23 mouse cellular contexts compared by ENCODE assay signal in genomic region chr15:93253172-93253571, GRCm38 (mm10). TPM values are rescaled to one million over a fixed set of nuclear protein-coding genes. Genes with fewer than 3 reads are reported as not detected.
DNase-seq lines count a peak whose midpoint lies in the region; ATAC-seq and TF ChIP-seq lines count a peak whose summit lies in the region.
"Had no signal": no experiment of that assay in that cellular context is flagged by ENCODE, and none has a peak within 500 bp of the region (broad histone marks: within the 10 kb centered on the region; RNA-seq: fewer than 3 reads in every experiment).

No protein-coding gene starts in this region.

- 73% methylated on average over 8 of the region's 8 CpGs for WGBS in kidney, postnatal 0 days
- 42% methylated on average over 8 of the region's 8 CpGs for WGBS in liver, embryonic 13.5 days (ENCODE audit: insufficient replicate concordance)
- 64% methylated on average over 8 of the region's 8 CpGs for WGBS in liver, postnatal 0 days (ENCODE audit: insufficient replicate concordance)

- no peak overlapping the region for H3K4me3 ChIP-seq in kidney, postnatal 0 days (replicated peaks; ENCODE audit: low read depth, low read length)
- H3K4me3 ChIP-seq in liver, embryonic 13.5 days (replicated peaks): no peak overlapping the region
- no peak overlapping the region for H3K4me3 ChIP-seq in liver, postnatal 0 days (ENCODE audit: low read depth, low read length)
- H3K4me3 ChIP-seq: embryonic facial prominence, embryonic 10.5 days; embryonic facial prominence, embryonic 12.5 days; forebrain, embryonic 13.5 days; forebrain, embryonic 15.5 days had no signal

- no peaks in the 10 kb centered on the region for H3K4me1 ChIP-seq in kidney, postnatal 0 days (replicated peaks; ENCODE audit: insufficient read depth, low read length)
- H3K4me1 ChIP-seq in liver, embryonic 13.5 days (replicated peaks): no peaks in the 10 kb centered on the region
- H3K4me1 ChIP-seq in liver, postnatal 0 days (ENCODE audit: insufficient read depth): no peaks in the 10 kb centered on the region
- H3K4me1 ChIP-seq: forebrain, embryonic 15.5 days had no signal

- H3K4me2 ChIP-seq in kidney, postnatal 0 days (ENCODE audit: low read length): no peak overlapping the region
- H3K4me2 ChIP-seq in liver, embryonic 13.5 days: no peak overlapping the region
- no peak overlapping the region for H3K4me2 ChIP-seq in liver, postnatal 0 days (ENCODE audit: low read depth, low read length)
- H3K4me2 ChIP-seq: embryonic facial prominence, embryonic 12.5 days; forebrain, embryonic 13.5 days; forebrain, embryonic 15.5 days had no signal

- H3K36me3 ChIP-seq in kidney, postnatal 0 days (ENCODE audit: insufficient read depth, low read length): peaks cover 22% of the 10 kb centered on the region
- peaks cover 52% of the 10 kb centered on the region for H3K36me3 ChIP-seq in liver, embryonic 13.5 days
- peaks cover 20% of the 10 kb centered on the region for H3K36me3 ChIP-seq in liver, postnatal 0 days (replicated peaks; ENCODE audit: insufficient read depth, low read length)

- DNase-seq in CD4-positive, CD25-positive, alpha-beta regulatory T cell, adult 2 months (ENCODE audit: low read depth, low spot score): peak; percentile 14
- DNase-seq in kidney, postnatal 0 days (ENCODE audit: low spot score): no peak
- no peak for DNase-seq in kidney, postnatal 4 days
- no peak for DNase-seq in liver, embryonic 13.5 days
- no peak for DNase-seq in liver, postnatal 0 days
- DNase-seq in induced T-regulatory cell, adult 2 months (ENCODE audit: low read depth): peak; percentile 18
- DNase-seq: adrenal gland, adult 8-10 months; adrenal gland, postnatal 14 days; adrenal gland, postnatal 36 days; B cell, adult 2 months; cerebellum, adult 11-12 months; cerebellum, adult 2 months; cerebellum, adult 9-10 months; cerebellum, postnatal 10 days; cerebellum, postnatal 25 days had no signal

- ATAC-seq in CD4-positive, CD25-positive, alpha-beta regulatory T cell, adult 4 months: no peak
- 0 out of 2 replicates have a peak, but pooled peaks have one; percentile 46 for ATAC-seq in kidney, postnatal 0 days (replicated peaks; ENCODE audit: low FRiP score, low read depth)
- ATAC-seq in liver, embryonic 13.5 days (ENCODE audit: low read depth): 0 out of 2 replicates have a peak, but pooled peaks have one; percentile 50
- ATAC-seq in liver, postnatal 0 days: no peak
- ATAC-seq: forebrain, embryonic 13.5 days; forebrain, embryonic 15.5 days; Patski had no signal

- H3K9ac ChIP-seq in kidney, postnatal 0 days (ENCODE audit: low read depth, low read length): no peak overlapping the region
- no peak overlapping the region for H3K9ac ChIP-seq in liver, embryonic 13.5 days
- no peak overlapping the region for H3K9ac ChIP-seq in liver, postnatal 0 days (replicated peaks)
- H3K9ac ChIP-seq: embryonic facial prominence, embryonic 12.5 days; forebrain, embryonic 13.5 days; forebrain, embryonic 15.5 days had no signal

- H3K9me3 ChIP-seq in kidney, postnatal 0 days (replicated peaks; ENCODE audit: low read length): no peaks in the 10 kb centered on the region
- no peaks in the 10 kb centered on the region for H3K9me3 ChIP-seq in liver, embryonic 13.5 days (replicated peaks)
- H3K9me3 ChIP-seq in liver, postnatal 0 days (ENCODE audit: low read length): no peaks in the 10 kb centered on the region
- H3K9me3 ChIP-seq: embryonic facial prominence, embryonic 10.5 days; embryonic facial prominence, embryonic 12.5 days; forebrain, embryonic 13.5 days; forebrain, embryonic 15.5 days; G1E had no signal

- no peak for TF ChIP-seq EP300 in liver, postnatal 0 days (IDR thresholded peaks at IDR 0.05; ENCODE audit: low read depth)

- H3K27me3 ChIP-seq in kidney, postnatal 0 days (ENCODE audit: insufficient read depth, low read length): no peaks in the 10 kb centered on the region
- no peaks in the 10 kb centered on the region for H3K27me3 ChIP-seq in liver, embryonic 13.5 days
- H3K27me3 ChIP-seq in liver, postnatal 0 days (ENCODE audit: insufficient read depth, low read length): no peaks in the 10 kb centered on the region
- H3K27me3 ChIP-seq: CH12.LX; embryonic facial prominence, embryonic 12.5 days; forebrain, embryonic 13.5 days; forebrain, embryonic 15.5 days; Patski had no signal

- TF ChIP-seq CTCF in kidney, postnatal 0 days (IDR thresholded peaks at IDR 0.05; ENCODE audit: low read depth): no peak
- TF ChIP-seq CTCF in liver, postnatal 0 days (IDR thresholded peaks at IDR 0.05; ENCODE audit: low read depth): no peak

- H3K27ac ChIP-seq in kidney, postnatal 0 days: no peak overlapping the region
- no peak overlapping the region for H3K27ac ChIP-seq in liver, embryonic 13.5 days
- H3K27ac ChIP-seq in liver, postnatal 0 days (ENCODE audit: low read depth): no peak overlapping the region
- H3K27ac ChIP-seq: embryonic facial prominence, embryonic 12.5 days; forebrain, embryonic 13.5 days; forebrain, embryonic 15.5 days had no signal

RNA-seq across cellular contexts. Expression of gene Gxylt1, which starts 21.8 kb away (rescaled TPM):
- 1 to 10 TPM; 5.6 to 6.6 TPM for polyA plus RNA-seq in CD4-positive, CD25-positive, alpha-beta regulatory T cell, adult 4 months (2017; shearing (Covaris generic))
- 6.7 and 8.3 TPM in 2 replicates for polyA plus RNA-seq in kidney, postnatal 0 days (2015; fragmentation: Nextera tagmentation; extraction: Ambion mirVana)
- polyA plus RNA-seq in liver, embryonic 13.5 days (2015; fragmentation: Nextera tagmentation; extraction: Ambion mirVana): 3.3 and 4.1 TPM in 2 replicates
- 1.8 and 2.0 TPM in 2 replicates for polyA plus RNA-seq in liver, postnatal 0 days (2015; fragmentation: Nextera tagmentation; extraction: Ambion mirVana)

Comparison
In these comparisons a context has a peak if more than half of its experiments do, and no peak if none do; other contexts are left out.
1. ATAC-seq: peak in kidney, postnatal 0 days (single experiment) and liver, embryonic 13.5 days (single experiment); none in CD4-positive, CD25-positive, alpha-beta regulatory T cell, adult 4 months (single experiment) and liver, postnatal 0 days (single experiment).
2. DNase-seq: peak in CD4-positive, CD25-positive, alpha-beta regulatory T cell, adult 2 months (single experiment) and induced T-regulatory cell, adult 2 months (single experiment); none in kidney, postnatal 0 days (single experiment), kidney, postnatal 4 days (0 of 2), liver, embryonic 13.5 days (single experiment) and liver, postnatal 0 days (single experiment).